Mouse (Mus musculus) MEL (cell line): ENCODE measurements at regions not wholly inside any gene's neighbourhood (a gene's known extent, or its start where the extent isn't known, plus 50 kb on each side); places are given as distances from the start of the nearest gene placed in this dataset.

ENCODE experiments used
- DNase-seq: peaks from one replicate; pipeline ENCODE4 v3.0.0; 2011; ENCODE audit warnings: low read depth, low spot score
- H3K27ac ChIP-seq: 2 replicates; pipeline ENCODE4 v1.5.1; 2012; ENCODE audit warnings: low read depth, mild to moderate bottlenecking, control low read depth, low read length, moderate library complexity; ENCODE audit not compliant: control insufficient read depth
- H3K27me3 ChIP-seq, 2 experiments: fragments of 150-350 bp in 1 of 2; sonication (generic) in 1 of 2; 2 replicates each; pipeline ENCODE4 v1.6.1; 2012; ENCODE audit warnings: low read length in 2 of 2, mild to moderate bottlenecking in 2 of 2, improper control_type of control experiment in 1 of 2, moderate library complexity in 1 of 2; ENCODE audit not compliant: insufficient read depth in 2 of 2, control insufficient read depth in 1 of 2
- H3K36me3 ChIP-seq, 2 experiments: 2 replicates each; pipeline ENCODE4 v1.6.1; 2012 to 2014; ENCODE audit warnings: low read length in 2 of 2, improper control_type of control experiment in 1 of 2, inconsistent platforms in 1 of 2, mild to moderate bottlenecking in 1 of 2; ENCODE audit not compliant: insufficient read depth in 2 of 2, control insufficient read depth in 1 of 2
- H3K4me1 ChIP-seq, 2 experiments: fragments of 150-350 bp in 1 of 2; sonication (generic) in 1 of 2; 2 replicates each; pipeline ENCODE4 v1.6.1; 2012; ENCODE audit warnings: low read length in 2 of 2, improper control_type of control experiment in 1 of 2, mild to moderate bottlenecking in 1 of 2; ENCODE audit not compliant: insufficient read depth in 2 of 2, control insufficient read depth in 1 of 2
- H3K4me3 ChIP-seq, 2 experiments: fragments of 150-350 bp in 1 of 2; sonication (generic) in 1 of 2; 2 replicates each; pipeline ENCODE4 v1.5.1; 2012; ENCODE audit warnings: low read depth in 2 of 2, low read length in 2 of 2, mild to moderate bottlenecking in 2 of 2, moderate library complexity in 2 of 2, control low read depth in 1 of 2, improper control_type of control experiment in 1 of 2; ENCODE audit not compliant: control insufficient read depth in 1 of 2, insufficient read depth in 1 of 2
- H3K79me2 ChIP-seq: 2 replicates; pipeline ENCODE4 v1.6.1; 2012; ENCODE audit warnings: mild to moderate bottlenecking, low read length, moderate library complexity; ENCODE audit not compliant: control insufficient read depth, poor library complexity, insufficient read depth
- H3K9ac ChIP-seq: 2 replicates; pipeline ENCODE4 v1.6.1; 2012; ENCODE audit warnings: low read depth, mild to moderate bottlenecking, control low read depth, low read length, moderate library complexity; ENCODE audit not compliant: control insufficient read depth, poor library complexity, severe bottlenecking
- H3K9me3 ChIP-seq: fragments of 150-350 bp; sonication (generic); replicated peaks from 2 replicates; pipeline ENCODE4 v1.6.1; 2012; ENCODE audit warnings: mild to moderate bottlenecking, low read length, improper control_type of control experiment, moderate library complexity; ENCODE audit not compliant: insufficient read depth
- BHLHE40 ChIP-seq: IDR thresholded peaks from 2 replicates; pipeline ENCODE4 v1.6.1; 2012; ENCODE audit warnings: low read depth, mild to moderate bottlenecking, inconsistent platforms, low read length, improper control_type of control experiment, borderline replicate concordance
- ETS1 ChIP-seq: IDR thresholded peaks from 2 replicates; pipeline ENCODE4 v1.6.1; 2012; ENCODE audit warnings: low read depth, mild to moderate bottlenecking, inconsistent platforms, low read length, improper control_type of control experiment, moderate library complexity
- HCFC1 ChIP-seq: IDR thresholded peaks from 2 replicates; pipeline ENCODE4 v1.6.1; 2012; ENCODE audit warnings: low read depth, mild to moderate bottlenecking, inconsistent platforms, low read length, improper control_type of control experiment, moderate library complexity
- KAT2A ChIP-seq: conservative IDR thresholded peaks from 2 replicates; pipeline ENCODE4 v1.6.1; 2012; ENCODE audit warnings: low read depth, low read length, improper control_type of control experiment, inconsistent platforms
- MAFK ChIP-seq: IDR thresholded peaks from 2 replicates; pipeline ENCODE4 v1.6.1; 2011; ENCODE audit warnings: low read depth, mild to moderate bottlenecking, low read length, improper control_type of control experiment, borderline replicate concordance
- MAZ ChIP-seq: IDR thresholded peaks from 2 replicates; pipeline ENCODE4 v1.6.1; 2012; ENCODE audit warnings: low read depth, mild to moderate bottlenecking, inconsistent platforms, low read length, improper control_type of control experiment
- MYB ChIP-seq: IDR thresholded peaks from 2 replicates; pipeline ENCODE4 v1.6.1; 2011; ENCODE audit warnings: mild to moderate bottlenecking, low read depth, low read length, improper control_type of control experiment
- MYC ChIP-seq: IDR thresholded peaks from 2 replicates; pipeline ENCODE4 v1.6.1; 2011; ENCODE audit warnings: low read depth, mild to moderate bottlenecking, low read length, improper control_type of control experiment, moderate library complexity
- POLR2A ChIP-seq, 2 experiments: IDR thresholded peaks; 2 replicates each; pipeline ENCODE4 v1.6.1; 2011 to 2012; ENCODE audit warnings: low read length in 2 of 2, mild to moderate bottlenecking in 2 of 2, control low read depth in 1 of 2, improper control_type of control experiment in 1 of 2, low read depth in 1 of 2, moderate library complexity in 1 of 2; ENCODE audit not compliant: control insufficient read depth in 1 of 2, insufficient read depth in 1 of 2, poor library complexity in 1 of 2
- POLR2AphosphoS5 ChIP-seq: IDR thresholded peaks from 2 replicates; pipeline ENCODE4 v1.6.1; 2012; ENCODE audit warnings: low read depth, borderline replicate concordance, mild to moderate bottlenecking, inconsistent platforms, low read length, moderate library complexity, mixed read lengths
- RAD21 ChIP-seq: IDR thresholded peaks from 2 replicates; pipeline ENCODE4 v1.6.1; 2011; ENCODE audit warnings: mild to moderate bottlenecking, low read depth, low read length, improper control_type of control experiment
- SMC3 ChIP-seq: IDR thresholded peaks from 2 replicates; pipeline ENCODE4 v1.6.1; 2011; ENCODE audit warnings: low read depth, low read length, improper control_type of control experiment
- TAL1 ChIP-seq: IDR thresholded peaks from 2 replicates; pipeline ENCODE4 v1.6.1; 2012; ENCODE audit warnings: mild to moderate bottlenecking, inconsistent platforms, low read length, moderate library complexity, mixed read lengths
- TBP ChIP-seq: IDR thresholded peaks from 2 replicates; pipeline ENCODE4 v1.8.0; 2011; ENCODE audit warnings: low read depth, low read length, improper control_type of control experiment
- UBTF ChIP-seq: IDR thresholded peaks from 2 replicates; pipeline ENCODE4 v1.6.1; 2012; ENCODE audit warnings: low read depth, mild to moderate bottlenecking, inconsistent platforms, low read length, improper control_type of control experiment, moderate library complexity, borderline replicate concordance; ENCODE audit not compliant: insufficient read depth
- USF2 ChIP-seq, 2 experiments: IDR thresholded peaks; 2 replicates each; pipeline ENCODE4 v1.6.1; 2011 to 2012; ENCODE audit warnings: improper control_type of control experiment in 2 of 2, low read length in 2 of 2, borderline replicate concordance in 1 of 2, inconsistent platforms in 1 of 2, low read depth in 1 of 2, mild to moderate bottlenecking in 1 of 2; ENCODE audit not compliant: insufficient read depth in 1 of 2
- ZKSCAN1 ChIP-seq: IDR thresholded peaks from 2 replicates; pipeline ENCODE4 v1.6.1; 2012; ENCODE audit warnings: low read depth, mild to moderate bottlenecking, inconsistent platforms, low read length, improper control_type of control experiment, moderate library complexity

DNA sequence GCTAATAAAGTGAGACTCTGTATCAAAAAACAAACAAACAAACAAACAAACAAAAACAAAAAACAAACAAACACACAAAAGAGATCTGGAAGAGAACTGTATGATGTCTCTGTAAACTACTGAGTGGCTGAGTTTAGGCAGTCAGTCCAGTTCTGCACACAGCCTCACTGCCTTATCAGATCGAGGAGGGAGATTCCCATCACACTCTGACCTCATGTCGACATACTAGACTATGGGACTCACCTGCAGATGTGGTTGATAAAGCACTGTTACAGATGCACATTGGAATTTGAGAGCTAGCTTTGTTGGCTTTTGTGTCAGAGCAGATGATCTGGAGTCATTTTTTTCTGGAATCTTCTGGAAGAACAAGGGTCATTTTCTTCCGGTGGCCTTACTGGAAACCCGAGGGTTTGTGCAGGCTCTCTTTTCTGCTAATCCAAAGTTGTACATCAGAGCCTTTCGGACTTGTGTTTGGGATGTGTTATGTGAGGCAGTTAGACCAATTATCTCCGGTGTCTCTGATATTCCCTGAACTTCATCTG lies 135.6 kb upstream of the Nrip1 start:
- H3K27me3 ChIP-seq: no peaks in the 10 kb centered on the region; a peak in 1 of 4 replicates
- H3K4me1 ChIP-seq: no peaks in the 10 kb centered on the region
- TF ChIP-seq MYC (no peak), POLR2A (IDR thresholded peaks at IDR 0.05; ENCODE audit: control insufficient read depth in 1 of 2, insufficient read depth in 1 of 2, low read depth in 1 of 2, low read length in 2 of 2, poor library complexity in 1 of 2) (no peak), RAD21 (no peak), BHLHE40 (no peak), UBTF (no peak), ETS1 (no peak), TAL1 (no peak), MYB (no peak), KAT2A (no peak), ZKSCAN1 (no peak)
- no peak overlapping the region for H3K9ac ChIP-seq
- H3K36me3 ChIP-seq: no peaks in the 10 kb centered on the region
- no peak overlapping the region for H3K4me3 ChIP-seq
- H3K79me2 ChIP-seq: no peaks in the 10 kb centered on the region
- no peaks in the 10 kb centered on the region for H3K9me3 ChIP-seq
- DNase-seq: no peak
- no peak overlapping the region for H3K27ac ChIP-seq

DNA sequence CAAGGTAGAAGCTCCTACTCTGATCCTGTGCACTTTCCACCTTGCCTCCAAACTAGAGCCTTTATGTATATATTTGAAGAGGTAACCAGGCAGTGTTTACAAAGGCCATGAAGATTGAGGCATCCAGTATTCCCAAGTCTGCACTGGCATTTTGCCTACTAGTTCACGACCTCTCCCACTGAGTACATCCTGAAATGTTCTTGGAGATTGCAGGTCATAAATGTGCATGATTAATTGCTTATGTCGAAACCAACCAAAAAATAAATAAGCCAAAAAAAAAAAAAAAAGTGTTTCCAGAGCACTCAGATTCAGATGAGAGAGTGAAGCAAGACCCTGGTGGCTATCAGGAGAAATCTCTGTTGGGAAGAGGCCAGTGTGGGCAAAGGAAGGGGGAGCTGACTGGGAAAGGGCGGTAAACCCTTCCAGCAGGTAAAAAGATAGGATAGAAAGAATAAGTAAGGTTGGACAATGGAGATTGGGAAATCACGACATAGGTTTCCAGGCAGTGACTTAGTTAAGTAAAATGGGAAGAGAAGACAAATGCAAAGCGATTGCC lies 133.6 kb upstream of the Nrip1 start:
- Histone ChIP-seq H3K36me3 (no peaks in the 10 kb centered on the region), H3K9me3 (no peaks in the 10 kb centered on the region), H3K79me2 (no peaks in the 10 kb centered on the region), H3K9ac (no peak overlapping the region), H3K4me3 (no peak overlapping the region), H3K27ac (no peak overlapping the region), H3K4me1 (no peaks in the 10 kb centered on the region), H3K27me3 (no peaks in the 10 kb centered on the region; a peak in 1 of 4 replicates)
- DNase-seq: no peak
- TF ChIP-seq KAT2A: no peak
- no peak for TF ChIP-seq POLR2AphosphoS5
- TF ChIP-seq MAFK: no peak
- TF ChIP-seq UBTF: no peak
- TF ChIP-seq USF2 (IDR thresholded peaks at IDR 0.05; ENCODE audit: borderline replicate concordance in 1 of 2, insufficient read depth in 1 of 2, low read depth in 1 of 2, low read length in 2 of 2): no peak
- no peak for TF ChIP-seq HCFC1
- no peak for TF ChIP-seq MAZ
- TF ChIP-seq SMC3: no peak
- TF ChIP-seq TBP: no peak
